Mouse (Mus musculus) urinary bladder, postnatal 0 days (tissue): ENCODE data around the gene Bri3. TPM values are rescaled to one million over a fixed set of nuclear protein-coding genes. Genes with fewer than 3 reads are reported as not detected.

Source experiments
- polyA plus RNA-seq: library from polyadenylated mRNA; unstranded; fragments of >200 nt; fragmentation: Nextera tagmentation; extraction: Ambion mirVana; gene quantifications from 2 replicates; pipeline ENCODE4 v1.2.1, GENCODE M21; 2015

Bri3 gene
- 155 and 156 TPM in 2 replicates for polyA plus RNA-seq

DNA sequence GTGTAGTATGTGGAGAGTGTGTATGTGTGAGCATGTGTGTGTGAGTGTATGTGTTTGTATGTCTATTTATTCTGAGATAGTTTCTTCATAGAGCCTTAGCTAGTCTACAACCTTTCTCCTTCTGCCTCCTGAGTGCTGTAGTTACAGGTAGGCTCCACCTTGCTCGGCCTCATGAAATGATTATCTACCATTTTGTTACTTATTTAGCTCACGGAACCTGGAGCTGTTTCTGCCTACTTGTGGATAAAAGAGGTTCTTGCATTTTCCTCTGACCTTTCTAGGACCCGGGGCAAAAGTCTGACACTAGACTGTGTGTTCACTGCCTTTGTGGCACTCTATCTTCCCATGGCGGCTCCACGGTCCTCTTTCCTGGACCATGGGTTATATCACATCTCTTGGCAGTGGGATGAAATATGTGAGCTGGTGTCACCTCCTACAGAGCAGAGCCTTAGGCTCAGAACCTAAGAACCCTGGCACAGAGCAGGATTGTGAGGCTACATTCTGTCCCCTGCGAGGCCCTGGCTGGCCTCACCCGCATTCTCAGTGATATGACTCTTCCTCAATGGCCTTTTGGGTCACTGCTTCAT, at the start of gene Bri3:
Bri3 (plus strand) TSS at position 537 of the 587 bp plus-strand sequence.

DNA sequence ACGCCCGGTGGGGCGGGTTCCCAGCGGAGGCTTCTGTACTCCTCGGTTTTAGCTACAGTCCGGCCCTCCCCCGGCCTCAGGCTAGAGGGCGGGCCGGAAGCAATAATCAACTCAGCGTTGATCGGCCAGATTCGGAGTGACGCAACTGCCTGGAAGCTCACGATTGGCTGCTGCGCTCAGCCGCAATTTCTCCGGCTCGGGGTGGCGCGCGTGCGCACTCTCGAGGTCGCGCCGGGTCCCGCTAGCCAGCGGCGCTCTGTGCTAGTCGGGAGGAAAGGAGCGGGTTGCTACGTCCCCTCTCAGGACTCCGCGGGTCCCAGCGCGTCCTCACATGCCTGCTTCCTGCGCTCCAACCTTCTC, 20.8 kb upstream of the Bri3 start, which contains the start of gene Tecpr1:
Tecpr1 (minus strand) TSS at position 113 of the 360 bp plus-strand sequence.

DNA sequence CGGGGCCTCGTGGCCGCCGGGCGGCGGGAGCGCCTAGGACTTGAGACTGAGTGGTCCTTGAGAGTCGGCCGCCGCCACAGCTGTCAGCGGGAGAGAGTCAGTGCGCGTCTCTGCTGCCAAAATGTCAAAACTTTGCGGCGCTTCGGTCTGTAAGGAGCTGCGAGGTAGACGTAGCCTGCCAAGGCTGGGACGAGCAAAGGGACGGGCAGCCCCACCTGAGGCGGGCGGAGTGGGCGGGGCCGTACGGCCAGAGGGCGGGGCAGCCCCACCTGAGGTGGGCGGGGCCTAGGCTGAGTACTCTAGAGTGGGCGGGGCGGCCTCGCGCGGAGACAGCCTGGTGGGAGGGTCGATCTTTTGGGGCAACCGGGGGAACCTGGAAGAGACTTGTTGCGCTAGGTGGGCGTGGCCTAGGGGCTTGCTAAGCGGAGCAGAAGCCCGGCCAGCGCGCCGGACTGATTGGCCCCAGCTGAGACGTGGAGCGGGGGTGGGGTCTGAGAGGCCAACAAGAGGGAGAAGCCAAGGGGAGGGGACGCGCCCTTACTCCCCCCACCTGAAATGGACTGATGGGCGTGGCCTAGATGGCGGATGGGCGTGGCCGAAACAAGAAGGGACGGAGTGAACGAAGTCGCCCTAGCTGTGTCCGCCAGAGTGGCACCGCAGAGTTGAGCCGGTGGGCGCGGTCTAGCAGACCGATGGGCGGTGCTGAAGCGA, 113.8 kb downstream of the Bri3 start, which contains the start of gene Baiap2l1:
Baiap2l1 (minus strand) TSS at position 232 of the 711 bp plus-strand sequence.

Other genes with a start within 250 kb of the Bri3 start
- gene Ccz1, start 229.6 kb upstream of the Bri3 start, polyA plus RNA-seq = 47.3 and 52.5 TPM in 2 replicates
- not detected in 2 replicates for gene Ocm, start 217.8 kb upstream of the Bri3 start, polyA plus RNA-seq
- 3.0 and 3.8 TPM in 2 replicates for gene Lmtk2, start 144.0 kb upstream of the Bri3 start, polyA plus RNA-seq
- 0.22 and 0.39 TPM in 2 replicates for gene Bhlha15, start 54.2 kb upstream of the Bri3 start, polyA plus RNA-seq
- gene Tecpr1, start 20.8 kb upstream of the Bri3 start, polyA plus RNA-seq = 12.2 and 13.5 TPM in 2 replicates
- 6.4 and 8.1 TPM in 2 replicates for gene Baiap2l1, start 113.7 kb downstream of the Bri3 start, polyA plus RNA-seq